Mouse (Mus musculus) liver, adult 2 months (tissue): Measurements from ENCODE around the gene Cideb. TPM values are rescaled to one million over a fixed set of nuclear protein-coding genes. Genes with fewer than 3 reads are reported as not detected.

Experiments
- DNase-seq: peaks from one replicate; pipeline ENCODE4 v3.0.0-alpha.2; 2011; ENCODE audit warnings: low read depth, low spot score; ENCODE audit errors: extremely low read depth
- H3K27ac ChIP-seq: fragments of 200-500 bp; replicated peaks from 2 replicates; pipeline ENCODE4 v1.5.1; 2012; ENCODE audit warnings: low read depth, mild to moderate bottlenecking, control low read depth, inconsistent platforms, low read length; ENCODE audit not compliant: insufficient read depth
- H3K27me3 ChIP-seq: fragments of 200-500 bp; 2 replicates; pipeline ENCODE4 v1.6.1; 2012; ENCODE audit warnings: mild to moderate bottlenecking, moderate library complexity, low read length, inconsistent platforms; ENCODE audit not compliant: control insufficient read depth, insufficient read depth
- H3K36me3 ChIP-seq: fragments of 200-500 bp; 2 replicates; pipeline ENCODE4 v1.6.1; 2012; ENCODE audit warnings: low read length, inconsistent platforms; ENCODE audit not compliant: control insufficient read depth, insufficient read depth
- H3K4me1 ChIP-seq: fragments of 200-500 bp; 2 replicates; pipeline ENCODE4 v1.6.1; 2011; ENCODE audit warnings: low read length; ENCODE audit not compliant: control insufficient read depth, insufficient read depth
- H3K4me3 ChIP-seq: fragments of 200-500 bp; 2 replicates; pipeline ENCODE4 v1.5.1; 2011; ENCODE audit warnings: low read depth, mild to moderate bottlenecking, control low read depth, low read length, moderate library complexity; ENCODE audit not compliant: insufficient read depth
- H3K79me2 ChIP-seq: fragments of 200-500 bp; 2 replicates; pipeline ENCODE4 v1.6.1; 2012; ENCODE audit warnings: inconsistent platforms, mild to moderate bottlenecking, low read length, moderate library complexity; ENCODE audit not compliant: control insufficient read depth, insufficient read depth
- H3K9ac ChIP-seq: fragments of 200-500 bp; 2 replicates; pipeline ENCODE4 v1.6.1; 2012; ENCODE audit warnings: low read depth, mild to moderate bottlenecking, control low read depth, inconsistent platforms, low read length
- CTCF ChIP-seq: fragments of 200-500 bp; IDR thresholded peaks from 2 replicates; pipeline ENCODE4 v1.5.1; 2011; ENCODE audit warnings: low read depth, low read length, control low read depth
- POLR2A ChIP-seq: fragments of 200-500 bp; IDR thresholded peaks from 2 replicates; pipeline ENCODE4 v1.6.1; 2011; ENCODE audit warnings: low read length, control low read depth; ENCODE audit not compliant: insufficient read depth; ENCODE audit errors: extremely low read depth
- WGBS: fragments of 180-500 bp; shearing (Covaris S2); methylation state at CpG from one replicate; pipeline ENCODE4 v1.1.7; 2018; 5-methylcytosine and 5-hydroxymethylcytosine counted together
- polyA plus RNA-seq: library from polyadenylated mRNA; depleted of rRNA; stranded (reverse); fragments of >200 nt; gene quantifications from 2 replicates; pipeline ENCODE4 v1.2.3, GENCODE M21; 2012; rRNA removed
- total RNA-seq: library from RNA; depleted of rRNA; stranded (reverse); fragments of >200 nt; gene quantifications from 2 replicates; pipeline ENCODE4 v1.2.3, GENCODE M21; 2014; rRNA removed

Gene Cideb
- total and polyA plus RNA-seq, 2 experiments: 101 to 483 TPM

DNA sequence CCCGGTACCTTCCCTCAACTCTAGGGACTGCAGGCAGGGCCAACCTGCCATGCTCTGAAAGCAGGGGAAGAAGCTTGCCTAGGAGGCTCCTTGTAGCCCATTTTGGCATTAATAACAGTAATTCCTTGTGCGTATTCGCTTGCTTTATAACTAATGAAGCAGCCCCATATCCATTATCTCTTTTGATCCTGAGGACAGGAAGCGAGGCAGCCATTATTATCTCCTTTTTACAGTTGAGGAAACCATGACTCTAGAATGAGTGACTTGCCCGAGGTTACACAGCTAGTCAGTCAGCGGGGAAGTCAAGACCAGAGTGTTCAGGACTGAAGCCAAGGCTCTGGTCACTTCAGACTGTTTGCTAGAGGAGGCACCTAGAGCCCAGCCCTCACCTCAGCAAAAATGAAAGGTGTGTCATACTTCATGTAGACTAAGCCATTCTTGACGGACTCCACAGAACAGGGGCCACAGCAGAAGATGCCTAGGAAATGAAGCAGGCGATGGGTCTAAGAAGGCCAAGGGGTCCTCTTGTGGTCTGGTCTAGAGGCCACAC, 52.1 kb downstream of the Cideb start:
- WGBS: 75% methylated on average over 8 of the region's 8 CpGs

More for the DNA sequence above, 52.1 kb downstream of the Cideb start:
- Histone ChIP-seq H3K4me1 (no peaks in the 10 kb centered on the region; the same call in 1 of the 2 replicates), H3K27ac (no peak overlapping the region), H3K36me3 (peaks cover 9% of the 10 kb centered on the region; the same call in 1 of the 2 replicates), H3K79me2 (no peaks in the 10 kb centered on the region), H3K9ac (no peak overlapping the region), H3K4me3 (no peak overlapping the region), H3K27me3 (no peaks in the 10 kb centered on the region)
- no peak for DNase-seq
- TF ChIP-seq CTCF: no peak
- no peak for TF ChIP-seq POLR2A

Other genes starting within 250 kb of the Cideb start
Only the 30 nearest of the 35 such genes appear.
- gene Fitm1, start 182.8 kb downstream of the Cideb start, total RNA-seq: 3.8 and 7.5 TPM in 2 replicates
- 45.7 and 60.2 TPM in 2 replicates for gene Fitm1, start 182.8 kb downstream of the Cideb start, polyA plus RNA-seq
- 78.5 and 94.2 TPM in 2 replicates for gene Psme1, start 180.3 kb downstream of the Cideb start, total RNA-seq
- 46.9 and 59.9 TPM in 2 replicates for gene Psme1, start 180.3 kb downstream of the Cideb start, polyA plus RNA-seq
- 32.7 and 36.1 TPM in 2 replicates for gene Emc9, start 173.2 kb downstream of the Cideb start, total RNA-seq
- 46.8 and 57.2 TPM in 2 replicates for gene Emc9, start 173.2 kb downstream of the Cideb start, polyA plus RNA-seq
- 110 and 142 TPM in 2 replicates for gene Psme2, start 167.3 kb downstream of the Cideb start, total RNA-seq
- 55.9 and 56.9 TPM in 2 replicates for gene Psme2, start 167.3 kb downstream of the Cideb start, polyA plus RNA-seq
- gene Rnf31, start 166.8 kb downstream of the Cideb start, total RNA-seq: 4.9 and 8.0 TPM in 2 replicates
- gene Rnf31, start 166.8 kb downstream of the Cideb start, polyA plus RNA-seq: 15.4 and 20.4 TPM in 2 replicates
- gene Irf9, start 154.9 kb downstream of the Cideb start, total RNA-seq: 21.1 and 24.2 TPM in 2 replicates
- gene Irf9, start 154.9 kb downstream of the Cideb start, polyA plus RNA-seq: 36.8 and 45.0 TPM in 2 replicates
- 0.34 and 0.46 TPM in 2 replicates for gene Rec8, start 140.4 kb downstream of the Cideb start, total RNA-seq
- gene Rec8, start 140.4 kb downstream of the Cideb start, polyA plus RNA-seq: 0.54 and 2.3 TPM in 2 replicates
- gene Ipo4, start 122.5 kb downstream of the Cideb start, total RNA-seq: 16.8 and 32.6 TPM in 2 replicates
- 42.0 and 53.0 TPM in 2 replicates for gene Ipo4, start 122.5 kb downstream of the Cideb start, polyA plus RNA-seq
- 1.1 and 2.1 TPM in 2 replicates for gene Gm49378, start 120.6 kb downstream of the Cideb start, total RNA-seq
- 7.0 and 7.9 TPM in 2 replicates for gene Gm49378, start 120.6 kb downstream of the Cideb start, polyA plus RNA-seq
- 46.5 and 62.0 TPM in 2 replicates for gene Tm9sf1, start 114.7 kb downstream of the Cideb start, total RNA-seq
- gene Tm9sf1, start 114.7 kb downstream of the Cideb start, polyA plus RNA-seq: 66.3 and 70.4 TPM in 2 replicates
- 0.09 and 0.47 TPM in 2 replicates for gene Tssk4, start 108.3 kb downstream of the Cideb start, total RNA-seq
- 0.18 and 0.24 TPM in 2 replicates for gene Tssk4, start 108.3 kb downstream of the Cideb start, polyA plus RNA-seq
- 10.1 and 10.3 TPM in 2 replicates for gene Mdp1, start 98.0 kb downstream of the Cideb start, total RNA-seq
- 9.8 and 10.5 TPM in 2 replicates for gene Mdp1, start 98.0 kb downstream of the Cideb start, polyA plus RNA-seq
- 13.1 and 14.9 TPM in 2 replicates for gene Gmpr2, start 86.5 kb downstream of the Cideb start, total RNA-seq
- gene Gmpr2, start 86.5 kb downstream of the Cideb start, polyA plus RNA-seq: 9.9 and 11.6 TPM in 2 replicates
- gene Nedd8, start 86.3 kb downstream of the Cideb start, total RNA-seq: 94.7 and 99.4 TPM in 2 replicates
- gene Nedd8, start 86.3 kb downstream of the Cideb start, polyA plus RNA-seq: 209 and 225 TPM in 2 replicates
- 7.7 and 8.5 TPM in 2 replicates for gene Tinf2, start 76.6 kb downstream of the Cideb start, total RNA-seq
- 8.1 and 8.2 TPM in 2 replicates for gene Tinf2, start 76.6 kb downstream of the Cideb start, polyA plus RNA-seq
- 7.9 and 8.4 TPM in 2 replicates for gene Tgm1, start 44.5 kb downstream of the Cideb start, total RNA-seq
- 22.8 and 24.2 TPM in 2 replicates for gene Tgm1, start 44.5 kb downstream of the Cideb start, polyA plus RNA-seq
- gene Rabggta, start 36.2 kb downstream of the Cideb start, total RNA-seq: 28.7 and 31.5 TPM in 2 replicates
- gene Rabggta, start 36.2 kb downstream of the Cideb start, polyA plus RNA-seq: 64.0 and 65.1 TPM in 2 replicates
- 109 and 140 TPM in 2 replicates for gene Dhrs1, start 12.8 kb downstream of the Cideb start, total RNA-seq
- 263 and 286 TPM in 2 replicates for gene Dhrs1, start 12.8 kb downstream of the Cideb start, polyA plus RNA-seq
- gene Nop9, start 12.8 kb downstream of the Cideb start, total RNA-seq: 11.0 and 13.0 TPM in 2 replicates
- 11.8 and 15.1 TPM in 2 replicates for gene Nop9, start 12.8 kb downstream of the Cideb start, polyA plus RNA-seq
- 0.74 and 0.94 TPM in 2 replicates for gene Ltb4r2, start 3.0 kb upstream of the Cideb start, total RNA-seq
- 1.9 and 2.6 TPM in 2 replicates for gene Ltb4r2, start 3.0 kb upstream of the Cideb start, polyA plus RNA-seq
- gene Ltb4r1, start 7.5 kb upstream of the Cideb start, total RNA-seq: 0.28 and 0.34 TPM in 2 replicates
- gene Ltb4r1, start 7.5 kb upstream of the Cideb start, polyA plus RNA-seq: 0.80 and 1.4 TPM in 2 replicates
- gene Adcy4, start 25.6 kb upstream of the Cideb start, total RNA-seq: 2.4 and 3.6 TPM in 2 replicates
- 3.3 and 4.5 TPM in 2 replicates for gene Adcy4, start 25.6 kb upstream of the Cideb start, polyA plus RNA-seq
- 0.94 and 1.8 TPM in 2 replicates for gene Ripk3, start 30.4 kb upstream of the Cideb start, total RNA-seq
- 1.4 and 4.0 TPM in 2 replicates for gene Ripk3, start 30.4 kb upstream of the Cideb start, polyA plus RNA-seq
- gene Nfatc4, start 64.7 kb upstream of the Cideb start, total RNA-seq: 0.18 and 0.60 TPM in 2 replicates
- gene Nfatc4, start 64.7 kb upstream of the Cideb start, polyA plus RNA-seq: 0.30 and 0.43 TPM in 2 replicates
- 0.65 and 0.81 TPM in 2 replicates for gene Nynrin, start 95.6 kb upstream of the Cideb start, total RNA-seq
- 0.66 and 0.71 TPM in 2 replicates for gene Nynrin, start 95.6 kb upstream of the Cideb start, polyA plus RNA-seq
- 0.18 and 0.34 TPM in 2 replicates for gene Cbln3, start 125.9 kb upstream of the Cideb start, total RNA-seq
- gene Cbln3, start 125.9 kb upstream of the Cideb start, polyA plus RNA-seq: 0.49 and 0.64 TPM in 2 replicates
- 29.8 and 32.5 TPM in 2 replicates for gene Khnyn, start 126.5 kb upstream of the Cideb start, total RNA-seq
- 13.3 and 15.4 TPM in 2 replicates for gene Khnyn, start 126.5 kb upstream of the Cideb start, polyA plus RNA-seq
- gene Sdr39u1, start 141.8 kb upstream of the Cideb start, total RNA-seq: 7.0 and 10.4 TPM in 2 replicates
- 13.4 and 16.1 TPM in 2 replicates for gene Sdr39u1, start 141.8 kb upstream of the Cideb start, polyA plus RNA-seq
- not detected in 2 replicates for gene Cma1, start 186.2 kb upstream of the Cideb start, total RNA-seq
- not detected in 2 replicates for gene Cma1, start 186.2 kb upstream of the Cideb start, polyA plus RNA-seq
- not detected in 2 replicates for gene Cma2, start 192.5 kb upstream of the Cideb start, total RNA-seq
- gene Cma2, start 192.5 kb upstream of the Cideb start, polyA plus RNA-seq: not detected in 2 replicates